ENCODE assay signal across 18 mouse cellular contexts in genomic region chr5:64621386-64621785, GRCm38 (mm10).
DNase-seq lines count a peak whose midpoint lies in the region; TF ChIP-seq lines count a peak whose summit lies in the region.
"Had no signal": no experiment of that assay in that cellular context is flagged by ENCODE, and none has a peak within 500 bp of the region (broad histone marks: within the 10 kb centered on the region; RNA-seq: fewer than 3 reads in every experiment).

No protein-coding gene starts in this region.

- dilution Hi-C loops in CH12.LX (cut with MboI; ENCODE audit: extremely low pct_ligation_motif_present, extremely low pct_unique_long_range_greater_than_20kb, low sequenced_read_pairs): no loop called here

- DNase-seq in heart, adult 11 months: peak; percentile 79
- no peak for DNase-seq in heart, adult 18-20 months
- DNase-seq in CH12.LX (ENCODE audit: extremely low read depth): peak; percentile 56
- DNase-seq in c-Kit-positive CD71-positive TER-119-positive erythroid progenitor cells, embryonic 14.5 days (ENCODE audit: low spot score): no peak
- DNase-seq: adrenal gland, adult 2 months; adrenal gland, adult 8-10 months; adrenal gland, postnatal 10 days; adrenal gland, postnatal 14 days; adrenal gland, postnatal 25 days; adrenal gland, postnatal 36 days; B cell, adult 2 months; cerebellum, adult 11 months; cerebellum, adult 11-12 months; cerebellum, adult 18-20 months; cerebellum, adult 2 months; cerebellum, adult 8-10 months had no signal

- H3K9ac ChIP-seq in CH12.LX (ENCODE audit: insufficient read depth, low read depth): no peak overlapping the region

- no peaks in the 10 kb centered on the region for H3K27me3 ChIP-seq in CH12.LX (replicated peaks)
- H3K27me3 ChIP-seq: Patski had no signal

- no peaks in the 10 kb centered on the region for H3K36me3 ChIP-seq in CH12.LX (replicated peaks in 1 of 2; ENCODE audit: control insufficient read depth in 1 of 2, insufficient read depth in 1 of 2, low read length in 1 of 2)
- H3K36me3 ChIP-seq: G1E had no signal

- H3K79me2 ChIP-seq in CH12.LX (replicated peaks; ENCODE audit: control insufficient read depth, extremely low read depth, insufficient read depth, poor library complexity, severe bottlenecking): no peaks in the 10 kb centered on the region

- TF ChIP-seq CTCF in CH12.LX (conservative IDR thresholded peaks at IDR 0.05 in 1 of 2, IDR thresholded peaks at IDR 0.05 in 1 of 2; ENCODE audit: low read depth in 2 of 2, low read length in 2 of 2): no peak

- no peak overlapping the region for H3K4me3 ChIP-seq in CH12.LX (replicated peaks in 1 of 3; ENCODE audit: low read depth in 2 of 3, low read length in 2 of 3, poor library complexity in 1 of 3)

- H3K4me1 ChIP-seq in CH12.LX (ENCODE audit: control insufficient read depth in 1 of 2, insufficient read depth in 2 of 2): peaks cover 10 to 65% of the 10 kb centered on the region in 2 experiments; a peak in 3 of 4 replicates

- no peak for TF ChIP-seq POLR2A in CH12.LX (IDR thresholded peaks at IDR 0.05; ENCODE audit: low read depth, low read length)

- no peak overlapping the region for H3K4me2 ChIP-seq in CH12.LX (ENCODE audit: insufficient read depth, low read depth, poor library complexity, severe bottlenecking)

- TF ChIP-seq RAD21 in CH12.LX (IDR thresholded peaks at IDR 0.05; ENCODE audit: low read depth, low read length): no peak

- no peak overlapping the region for H3K27ac ChIP-seq in CH12.LX (ENCODE audit: insufficient read depth, low read depth)

- H3K9me3 ChIP-seq in CH12.LX (replicated peaks; ENCODE audit: low read length): no peaks in the 10 kb centered on the region
- H3K9me3 ChIP-seq: G1E had no signal

- no peak for TF ChIP-seq EP300 in CH12.LX (IDR thresholded peaks at IDR 0.05; ENCODE audit: low read length)

- in situ Hi-C loops in CH12.LX (cut with MboI; ENCODE audit: low pct_ligation_motif_present, low pct_unique_long_range_greater_than_20kb, low sequenced_read_pairs): loop anchor here (25.0 kb wide), 1 partner anchor 109 kb away; no protein-coding TSS in a partner anchor

TF ChIP-seq in CH12.LX, 34 proteins besides CTCF, POLR2A, EP300 and RAD21:
- TF ChIP-seq TBP (conservative IDR thresholded peaks at IDR 0.05; ENCODE audit: low read depth, low read length): no peak
- TF ChIP-seq SIN3A (IDR thresholded peaks at IDR 0.05; ENCODE audit: low read length): no peak
- 0 out of 2 replicates have a peak, but pooled peaks have one; percentile 37 for TF ChIP-seq MEF2A (IDR thresholded peaks at IDR 0.05; ENCODE audit: borderline replicate concordance, low read depth, low read length)
- no peak for TF ChIP-seq JUN (IDR thresholded peaks at IDR 0.05; ENCODE audit: insufficient read depth, low read depth, low read length)
- TF ChIP-seq HCFC1 (IDR thresholded peaks at IDR 0.05; ENCODE audit: low read depth, low read length): no peak
- TF ChIP-seq MAX (IDR thresholded peaks at IDR 0.05; ENCODE audit: low read length): no peak
- TF ChIP-seq MAFK (IDR thresholded peaks at IDR 0.05; ENCODE audit: insufficient replicate concordance, low read length): no peak
- TF ChIP-seq CHD2 (IDR thresholded peaks at IDR 0.05; ENCODE audit: low read length): 0 out of 2 replicates have a peak, but pooled peaks have one; percentile 15
- TF ChIP-seq GABPA (IDR thresholded peaks at IDR 0.05; ENCODE audit: insufficient replicate concordance, low read depth, low read length): no peak
- TF ChIP-seq CHD1 (IDR thresholded peaks at IDR 0.05; ENCODE audit: low read depth, low read length): no peak
- TF ChIP-seq UBTF (IDR thresholded peaks at IDR 0.05; ENCODE audit: low read depth, low read length): no peak
- TF ChIP-seq NRF1 (IDR thresholded peaks at IDR 0.05; ENCODE audit: low read depth, low read length): no peak
TF ChIP-seq in CH12.LX: peak in this region for 2.

Comparison
In these comparisons a context has a peak if more than half of its experiments do, and no peak if none do; other contexts are left out.
1. DNase-seq: peak in heart, adult 11 months (single experiment) and CH12.LX (single experiment); none in heart, adult 18-20 months (0 of 2) and c-Kit-positive CD71-positive TER-119-positive erythroid progenitor cells, embryonic 14.5 days (single experiment).